Mouse (Mus musculus) layer of hippocampus, adult 9-11 months (tissue): Measurements from ENCODE around the gene Fus.
A peak's percentile ranks its signal among the peaks of the same experiment; 100 is the strongest.

Experiments
- DNase-seq: peaks from one replicate; pipeline ENCODE4 v3.0.0; 2022

Fus gene

GRCm38 (mm10) chr7:127946470-127947023 is 20.7 kb upstream of the Fus start, which contains the start of gene Prss36:
Gene Prss36, minus strand, starts transcription at chr7:127946725.
- no peak for DNase-seq

GRCm38 (mm10) chr7:127952864-127953581 is 14.2 kb upstream of the Fus start:
- DNase-seq: no peak

GRCm38 (mm10) chr7:127959364-127959763 is 7.9 kb upstream of the Fus start:
- no peak for DNase-seq

GRCm38 (mm10) chr7:127966371-127966918 is 812 bp upstream of the Fus start:
- no peak for DNase-seq

GRCm38 (mm10) chr7:127967922-127968828 is 918 bp downstream of the Fus start:
- DNase-seq: peak; percentile 78

GRCm38 (mm10) chr7:127974413-127974930 is 7.2 kb downstream of the Fus start:
- DNase-seq: no peak

- DNase-seq: no peak
These were observed 11.6 kb downstream of the Fus start for GRCm38 (mm10) chr7:127978856-127979255.

- DNase-seq: no peak
These were observed 13.3 kb downstream of the Fus start for GRCm38 (mm10) chr7:127980606-127981005.

- DNase-seq: no peak
These were observed 21.6 kb downstream of the Fus start for GRCm38 (mm10) chr7:127988904-127989303.

- peak; percentile 68 for DNase-seq
These were observed 24.6 kb downstream of the Fus start for GRCm38 (mm10) chr7:127991643-127992487.

- DNase-seq: no peak
These were observed 25.5 kb downstream of the Fus start for GRCm38 (mm10) chr7:127992488-127993340.

GRCm38 (mm10) chr7:127993341-127993977 is 26.2 kb downstream of the Fus start, which contains the start of gene Pycard:
Gene Pycard, minus strand, starts transcription at chr7:127993867.
- peak; percentile 55 for DNase-seq

- DNase-seq: no peak
These were observed 32.2 kb downstream of the Fus start for GRCm38 (mm10) chr7:127999436-127999835.

GRCm38 (mm10) chr7:128000068-128000950 is 33.1 kb downstream of the Fus start:
- no peak for DNase-seq

- DNase-seq: no peak
These were observed 35.8 kb downstream of the Fus start for GRCm38 (mm10) chr7:128003098-128003497.

GRCm38 (mm10) chr7:128003688-128004087 is 36.4 kb downstream of the Fus start, which contains the start of gene Trim72:
Gene Trim72, plus strand, starts transcription at chr7:128003949.
- DNase-seq: no peak

GRCm38 (mm10) chr7:128004150-128004486 is 36.9 kb downstream of the Fus start:
- DNase-seq: no peak

- DNase-seq: no peak
These were observed 37.5 kb downstream of the Fus start for GRCm38 (mm10) chr7:128004487-128005362.
